Mouse (Mus musculus) limb, embryonic 13.5 days (tissue): ENCODE results near the gene C330021F23Rik. TPM values are rescaled to one million over a fixed set of nuclear protein-coding genes. Genes with fewer than 3 reads are reported as not detected.
A peak's percentile ranks its signal among the peaks of the same experiment; 100 is the strongest.

ENCODE experiments used
- ATAC-seq: fragments of 200-750 bp; cut with Nextera tagmentation; 2 replicates; pipeline ENCODE4 v1.8.0; 2017; ENCODE audit warnings: low read depth, moderate number of reproducible peaks, moderate TSS enrichment; ENCODE audit not compliant: low FRiP score
- H3K27ac ChIP-seq: fragments of 300-500 bp; sonication (generic); 2 replicates; pipeline ENCODE4 v1.5.1; 2015; ENCODE audit warnings: inconsistent platforms, mild to moderate bottlenecking, moderate library complexity
- H3K27me3 ChIP-seq: fragments of 300-500 bp; sonication (generic); 2 replicates; pipeline ENCODE4 v1.6.1; 2015; ENCODE audit warnings: mild to moderate bottlenecking, inconsistent platforms
- H3K36me3 ChIP-seq: fragments of 300-500 bp; sonication (generic); 2 replicates; pipeline ENCODE4 v1.6.1; 2015; ENCODE audit warnings: inconsistent platforms, mild to moderate bottlenecking, moderate library complexity
- H3K4me1 ChIP-seq: fragments of 300-500 bp; sonication (generic); 2 replicates; pipeline ENCODE4 v1.6.1; 2015; ENCODE audit warnings: inconsistent platforms
- H3K4me2 ChIP-seq: fragments of 300-500 bp; sonication (generic); replicated peaks from 2 replicates; pipeline ENCODE4 v1.6.1; 2015; ENCODE audit warnings: inconsistent platforms, mild to moderate bottlenecking, moderate library complexity
- H3K4me3 ChIP-seq: fragments of 300-500 bp; sonication (generic); 2 replicates; pipeline ENCODE4 v1.5.1; 2015; ENCODE audit warnings: moderate library complexity, mild to moderate bottlenecking, inconsistent platforms
- H3K9ac ChIP-seq: fragments of 300-500 bp; sonication (generic); 2 replicates; pipeline ENCODE4 v1.6.1; 2015; ENCODE audit warnings: mild to moderate bottlenecking, inconsistent platforms
- H3K9me3 ChIP-seq: fragments of 300-500 bp; sonication (generic); 2 replicates; pipeline ENCODE4 v1.6.1; 2016; ENCODE audit warnings: inconsistent platforms
- WGBS: fragments of 180-500 bp; shearing (Covaris S2); methylation state at CpG from one replicate; pipeline ENCODE4 v1.1.7; 2015; 5-methylcytosine and 5-hydroxymethylcytosine counted together
- polyA plus RNA-seq: library from polyadenylated mRNA; unstranded; fragments of >200 nt; fragmentation: Nextera tagmentation; extraction: Ambion mirVana; gene quantifications from 2 replicates; pipeline ENCODE4 v1.2.1, GENCODE M21; 2015

C330021F23Rik gene
- polyA plus RNA-seq, 1 experiment from 2014 or later: 0.65 TPM

DNA sequence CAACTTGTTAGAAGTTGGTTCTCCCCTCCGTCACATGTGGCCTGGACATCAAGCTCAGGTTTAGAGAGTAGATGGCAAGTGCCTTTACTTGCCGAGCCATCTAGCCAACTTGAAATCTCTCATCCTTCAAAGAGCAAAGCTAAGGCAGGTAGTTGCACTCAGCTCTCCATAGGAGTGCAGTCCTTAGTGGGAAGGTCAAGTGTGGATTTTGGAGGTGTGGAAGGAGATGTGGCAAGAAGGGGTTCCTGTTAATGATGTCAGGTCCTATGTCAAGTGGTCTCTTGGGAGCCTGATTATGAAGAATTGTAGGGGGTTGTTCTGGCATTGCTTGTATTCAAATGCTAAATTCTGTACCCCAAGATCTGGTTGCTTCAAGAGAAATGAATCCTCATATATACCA lies 26.7 kb downstream of the C330021F23Rik start:
- Histone ChIP-seq H3K9me3 (no peaks in the 10 kb centered on the region), H3K36me3 (peaks cover 5% of the 10 kb centered on the region; the same call in 1 of the 2 replicates)

DNA sequence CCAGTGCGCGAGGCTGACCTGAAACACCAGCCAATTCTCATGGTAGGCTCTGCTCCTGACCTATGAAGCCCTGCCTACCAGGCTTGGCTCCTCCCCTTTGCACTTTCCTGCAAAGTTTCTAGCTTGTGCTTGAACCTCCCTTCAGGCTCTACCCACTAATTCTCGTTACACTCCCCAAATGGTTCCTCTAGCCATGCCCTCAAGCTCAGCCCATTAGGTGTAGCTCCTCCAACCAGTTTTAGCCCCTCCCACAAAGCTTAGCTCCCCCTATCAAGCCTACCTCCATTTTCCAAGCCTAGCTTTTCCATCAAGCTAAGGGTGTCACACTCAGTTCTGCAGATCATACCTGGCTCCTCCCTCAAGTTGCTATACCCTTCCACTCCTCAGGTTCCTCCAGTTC lies 30.3 kb downstream of the C330021F23Rik start:
- no peak overlapping the region for H3K4me3 ChIP-seq
- WGBS: 73% methylated on average over 3 of the region's 3 CpGs
- H3K27ac ChIP-seq: no peak overlapping the region
- H3K36me3 ChIP-seq: peaks cover 30% of the 10 kb centered on the region
- H3K9ac ChIP-seq: no peak overlapping the region
- no peaks in the 10 kb centered on the region for H3K9me3 ChIP-seq
- H3K4me2 ChIP-seq: no peak overlapping the region
- no peaks in the 10 kb centered on the region for H3K27me3 ChIP-seq
- H3K4me1 ChIP-seq: no peaks in the 10 kb centered on the region
- 0 out of 2 replicates have a peak, but pooled peaks have one; percentile 9 for ATAC-seq

More for the DNA sequence above, 26.7 kb downstream of the C330021F23Rik start:
- Histone ChIP-seq H3K4me3 (no peak overlapping the region), H3K4me1 (no peaks in the 10 kb centered on the region), H3K27me3 (no peaks in the 10 kb centered on the region), H3K9ac (no peak overlapping the region), H3K4me2 (no peak overlapping the region), H3K27ac (no peak overlapping the region)
- WGBS: 87% methylated on average over 2 of the region's 2 CpGs
- no peak for ATAC-seq

DNA sequence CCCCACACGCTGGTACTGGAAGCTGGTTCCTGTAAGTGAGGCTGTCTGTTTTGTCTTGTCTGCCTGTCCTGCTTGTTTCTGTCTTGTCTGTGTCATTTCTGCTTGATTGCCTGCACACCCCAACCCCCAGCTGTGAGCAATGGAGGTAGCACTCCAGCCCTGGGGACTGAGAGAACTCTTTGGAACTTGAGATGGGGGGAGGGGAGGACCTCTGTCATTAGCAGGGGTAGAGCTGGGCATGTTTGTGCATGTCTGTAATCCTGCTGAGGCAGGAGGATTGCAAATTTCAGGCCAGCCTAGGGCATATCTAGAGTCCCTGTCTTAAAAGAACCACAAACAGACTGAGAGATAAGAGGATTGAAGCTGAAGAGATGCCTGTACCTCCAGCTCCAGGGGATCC lies 31.4 kb downstream of the C330021F23Rik start:
- peaks cover 42% of the 10 kb centered on the region for H3K36me3 ChIP-seq
- no peak overlapping the region for H3K4me3 ChIP-seq
- H3K27me3 ChIP-seq: no peaks in the 10 kb centered on the region
- H3K27ac ChIP-seq: no peak overlapping the region
- H3K4me1 ChIP-seq: no peaks in the 10 kb centered on the region
- 65% methylated on average over 1 of the region's 1 CpGs for WGBS
- H3K4me2 ChIP-seq: no peak overlapping the region
- no peak overlapping the region for H3K9ac ChIP-seq
- ATAC-seq: no peak
- no peaks in the 10 kb centered on the region for H3K9me3 ChIP-seq

DNA sequence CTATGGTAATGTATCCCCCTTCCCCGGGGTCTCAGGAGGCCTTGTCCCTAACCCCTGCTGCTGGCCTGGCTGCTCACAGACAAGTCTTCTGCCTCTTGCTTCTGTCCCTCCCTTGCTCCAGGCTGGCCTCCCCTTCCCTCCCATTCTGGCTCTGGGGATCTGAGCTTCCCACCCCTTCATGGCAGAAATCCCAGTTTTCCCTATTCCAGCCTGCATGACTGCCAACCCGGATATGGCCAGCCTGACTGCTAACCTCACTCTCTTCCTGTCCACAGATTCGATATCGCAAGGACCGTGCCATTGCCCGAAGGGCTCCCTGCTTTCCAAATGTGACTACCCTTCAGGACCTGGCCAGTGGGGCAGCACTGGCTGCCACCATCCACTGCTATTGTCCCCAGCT lies 32.6 kb downstream of the C330021F23Rik start:
- H3K27me3 ChIP-seq: no peaks in the 10 kb centered on the region
- H3K36me3 ChIP-seq: peaks cover 51% of the 10 kb centered on the region
- no peak for ATAC-seq
- H3K4me3 ChIP-seq: no peak overlapping the region
- WGBS: 87% methylated on average over 6 of the region's 6 CpGs
- no peak overlapping the region for H3K9ac ChIP-seq
- no peaks in the 10 kb centered on the region for H3K9me3 ChIP-seq
- no peak overlapping the region for H3K4me2 ChIP-seq
- H3K4me1 ChIP-seq: no peaks in the 10 kb centered on the region
- no peak overlapping the region for H3K27ac ChIP-seq

DNA sequence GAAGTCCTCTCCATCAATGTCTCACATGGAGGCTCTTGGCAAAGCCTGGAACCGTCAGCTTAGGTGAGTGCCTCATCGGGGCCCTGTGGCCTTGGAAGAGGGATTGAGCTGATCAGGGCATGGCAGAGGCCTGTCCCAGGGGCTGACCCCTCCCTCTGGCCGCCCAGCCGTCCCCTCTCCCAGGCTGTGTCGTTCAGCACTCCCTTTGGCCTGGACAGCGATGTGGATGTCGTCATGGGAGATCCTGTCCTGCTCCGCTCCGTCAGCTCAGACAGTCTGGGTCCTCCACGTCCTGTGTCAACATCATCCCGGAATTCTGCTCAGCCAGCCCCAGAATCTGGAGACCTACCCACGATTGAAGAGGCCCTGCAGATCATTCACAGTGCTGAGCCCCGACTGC lies 35.6 kb downstream of the C330021F23Rik start:
- Histone ChIP-seq H3K4me3 (no peak overlapping the region), H3K4me2 (no peak overlapping the region), H3K4me1 (no peaks in the 10 kb centered on the region), H3K27me3 (no peaks in the 10 kb centered on the region), H3K9ac (no peak overlapping the region), H3K36me3 (peaks cover 65% of the 10 kb centered on the region), H3K9me3 (no peaks in the 10 kb centered on the region), H3K27ac (no peak overlapping the region)
- no peak for ATAC-seq
- WGBS: 74% methylated on average over 13 of the region's 13 CpGs

DNA sequence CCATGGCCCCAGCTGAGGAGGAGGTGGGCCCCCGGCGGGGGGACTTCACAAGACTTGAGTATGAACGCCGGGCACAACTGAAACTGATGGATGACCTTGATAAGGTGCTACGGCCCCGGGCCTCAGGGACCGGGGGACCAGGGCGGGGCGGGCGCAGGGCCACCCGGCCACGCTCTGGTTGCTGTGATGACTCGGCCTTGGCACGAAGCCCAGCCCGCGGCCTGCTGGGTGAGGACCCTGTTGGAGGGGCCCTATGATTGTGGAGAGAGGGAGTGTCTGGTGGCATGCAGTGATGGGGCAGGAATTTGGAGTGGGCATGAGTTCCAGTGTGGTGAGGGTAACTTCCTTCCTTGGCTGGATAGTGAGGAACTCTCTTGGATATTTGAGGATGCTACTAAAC lies 38.8 kb downstream of the C330021F23Rik start:
- 85% methylated on average over 16 of the region's 16 CpGs for WGBS
- Histone ChIP-seq H3K4me3 (no peak overlapping the region), H3K9me3 (no peaks in the 10 kb centered on the region), H3K27me3 (no peaks in the 10 kb centered on the region), H3K4me1 (no peaks in the 10 kb centered on the region), H3K36me3 (peaks cover 83% of the 10 kb centered on the region), H3K4me2 (no peak overlapping the region), H3K27ac (no peak overlapping the region), H3K9ac (no peak overlapping the region)
- no peak for ATAC-seq

DNA sequence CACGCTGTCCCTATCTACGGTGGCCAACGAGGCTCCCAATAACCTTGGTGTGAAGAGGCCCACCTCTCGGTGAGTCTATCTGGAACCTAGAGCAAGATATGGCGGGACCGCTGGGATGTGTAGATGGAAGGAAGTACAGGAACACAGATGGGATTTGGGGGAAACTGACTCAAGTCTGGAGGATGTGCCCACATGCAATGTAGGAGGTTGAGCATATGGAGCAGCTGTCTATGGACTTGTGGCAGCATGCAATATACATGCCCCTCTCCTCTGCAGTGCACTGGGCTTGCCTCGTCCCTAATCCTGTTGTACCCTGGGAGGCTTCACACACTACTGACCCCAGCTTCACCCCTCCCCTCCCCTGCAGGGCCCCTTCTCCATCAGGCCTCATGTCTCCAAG lies 40.0 kb downstream of the C330021F23Rik start:
- no peak overlapping the region for H3K4me2 ChIP-seq
- no peak overlapping the region for H3K4me3 ChIP-seq
- no peaks in the 10 kb centered on the region for H3K4me1 ChIP-seq
- peaks cover 85% of the 10 kb centered on the region for H3K36me3 ChIP-seq
- 91% methylated on average over 7 of the region's 7 CpGs for WGBS
- no peaks in the 10 kb centered on the region for H3K9me3 ChIP-seq
- H3K27ac ChIP-seq: no peak overlapping the region
- no peak overlapping the region for H3K9ac ChIP-seq
- ATAC-seq: no peak
- no peaks in the 10 kb centered on the region for H3K27me3 ChIP-seq

DNA sequence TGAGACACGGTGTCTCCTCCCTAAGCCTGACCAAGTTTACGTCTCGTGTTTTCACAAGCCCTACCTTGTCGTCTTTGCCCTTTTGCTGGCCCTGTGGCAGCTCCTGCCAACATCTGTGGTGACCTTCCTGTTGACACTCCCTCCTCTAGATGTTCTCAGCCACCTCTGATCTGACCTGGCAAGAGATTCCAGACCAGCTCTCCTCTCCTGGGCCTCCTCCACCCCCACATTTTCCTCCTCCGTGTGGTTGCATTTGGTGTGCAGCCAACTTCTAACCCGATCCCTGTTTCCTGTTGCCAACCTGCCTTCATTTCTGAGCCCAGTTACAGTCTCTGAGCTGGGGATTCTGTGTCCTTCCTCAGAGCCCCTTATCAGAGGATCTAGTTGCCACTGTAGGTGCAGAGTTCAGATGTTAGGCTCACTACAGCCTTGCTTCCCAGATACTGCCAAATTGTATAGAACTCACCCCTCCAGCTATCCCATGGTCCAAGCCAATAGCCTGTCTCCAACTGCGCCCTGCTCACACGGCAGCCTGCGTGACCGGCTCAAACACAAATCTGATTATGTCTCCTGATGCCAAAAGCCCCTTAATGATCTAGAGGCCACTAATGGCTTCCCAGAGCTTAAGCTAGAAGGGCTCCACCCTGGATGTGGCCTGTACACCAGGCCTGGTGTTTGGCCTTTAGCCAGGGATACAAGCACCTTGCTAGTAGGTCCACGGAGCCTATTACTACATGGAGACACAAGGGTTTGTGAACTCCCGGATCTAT lies 41.4 kb downstream of the C330021F23Rik start:
- no peak for ATAC-seq
- no peaks in the 10 kb centered on the region for H3K4me1 ChIP-seq
- no peaks in the 10 kb centered on the region for H3K27me3 ChIP-seq
- H3K36me3 ChIP-seq: peaks cover 86% of the 10 kb centered on the region
- H3K9ac ChIP-seq: no peak overlapping the region
- 86% methylated on average over 12 of the region's 12 CpGs for WGBS
- H3K4me2 ChIP-seq: no peak overlapping the region
- 0 out of 2 replicates have a peak overlapping the region, but pooled peaks have one; percentile 15 for H3K27ac ChIP-seq
- no peaks in the 10 kb centered on the region for H3K9me3 ChIP-seq
- no peak overlapping the region for H3K4me3 ChIP-seq

DNA sequence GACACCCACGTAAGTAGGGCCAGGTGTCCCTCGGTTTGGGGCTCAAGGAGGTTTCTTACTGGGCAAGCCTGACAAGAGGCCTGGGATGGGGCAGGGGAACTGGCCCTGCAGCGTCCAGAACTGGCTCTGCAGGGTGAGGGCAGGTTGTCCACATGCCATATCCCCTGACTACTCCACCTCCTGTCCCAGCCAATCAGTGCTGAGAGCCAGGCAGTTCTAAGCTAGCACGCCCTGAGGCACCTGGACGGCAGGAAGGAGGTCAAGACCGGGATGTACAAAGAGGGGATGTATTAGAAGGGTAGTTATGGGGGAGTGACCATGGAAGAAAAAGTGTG lies 42.0 kb downstream of the C330021F23Rik start:
- Histone ChIP-seq H3K4me1 (no peaks in the 10 kb centered on the region), H3K27ac (no peak overlapping the region), H3K4me2 (no peak overlapping the region), H3K27me3 (no peaks in the 10 kb centered on the region), H3K4me3 (no peak overlapping the region), H3K36me3 (peaks cover 86% of the 10 kb centered on the region), H3K9ac (no peak overlapping the region), H3K9me3 (no peaks in the 10 kb centered on the region)
- 87% methylated on average over 6 of the region's 6 CpGs for WGBS
- no peak for ATAC-seq

DNA sequence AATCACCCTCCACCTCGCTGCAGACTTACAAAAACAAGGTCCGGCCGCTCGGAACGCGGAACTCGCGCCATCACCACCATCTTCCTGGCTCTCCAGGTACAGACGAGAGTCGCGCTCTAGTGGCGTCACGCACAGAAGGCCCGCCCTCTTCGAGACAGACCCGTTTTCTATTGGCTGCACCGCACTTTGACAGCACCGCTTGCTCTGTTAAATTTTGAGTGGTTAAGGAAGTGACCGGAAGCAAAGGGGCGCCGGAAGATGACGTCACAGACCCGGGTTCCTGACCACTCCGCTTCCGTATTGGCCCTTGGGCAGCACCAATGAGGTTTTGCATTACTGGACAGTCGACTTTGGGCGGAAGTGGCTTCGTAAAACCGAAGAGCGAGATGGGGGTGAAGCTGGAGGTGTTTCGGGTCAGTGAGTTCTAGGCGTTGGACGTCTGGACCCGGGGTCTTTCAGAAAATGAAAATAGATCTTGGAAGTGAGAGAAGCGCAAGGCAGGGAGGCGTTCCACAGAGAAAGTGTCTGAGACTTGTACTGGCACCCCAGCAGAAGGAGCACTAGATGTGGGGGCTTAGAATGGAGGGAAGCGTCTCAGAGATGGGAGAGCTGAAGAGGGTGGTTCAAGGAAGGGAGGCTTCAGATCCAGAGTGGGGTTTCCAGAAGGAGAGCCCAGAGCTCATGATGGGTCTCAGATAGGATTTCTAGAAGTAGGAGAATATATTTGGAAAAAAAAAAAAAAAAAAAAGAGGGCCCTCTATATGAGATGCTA lies 53.6 kb downstream of the C330021F23Rik start, which contains the start of the genes Xab2 and Pet100:
Gene Xab2, minus strand, starts transcription at position 118 of the 772 bp plus-strand sequence.
Gene Pet100, plus strand, starts transcription at position 350 of the 772 bp plus-strand sequence.
- peak within 1 kb of the TSS; percentile 92 for H3K4me3 ChIP-seq
- no peaks in the 10 kb centered on the region for H3K27me3 ChIP-seq
- no peak within 1 kb of the TSS for H3K27ac ChIP-seq
- H3K4me2 ChIP-seq: peak within 1 kb of the TSS; percentile 82
- ATAC-seq: peak; percentile 99
- H3K9me3 ChIP-seq: no peaks in the 10 kb centered on the region
- under 1% methylated on average over 37 of the region's 37 CpGs for WGBS
- H3K36me3 ChIP-seq: peaks cover 30% of the 10 kb centered on the region
- H3K4me1 ChIP-seq: peaks cover 18% of the 10 kb centered on the region
- peak within 1 kb of the TSS; percentile 80 for H3K9ac ChIP-seq

DNA sequence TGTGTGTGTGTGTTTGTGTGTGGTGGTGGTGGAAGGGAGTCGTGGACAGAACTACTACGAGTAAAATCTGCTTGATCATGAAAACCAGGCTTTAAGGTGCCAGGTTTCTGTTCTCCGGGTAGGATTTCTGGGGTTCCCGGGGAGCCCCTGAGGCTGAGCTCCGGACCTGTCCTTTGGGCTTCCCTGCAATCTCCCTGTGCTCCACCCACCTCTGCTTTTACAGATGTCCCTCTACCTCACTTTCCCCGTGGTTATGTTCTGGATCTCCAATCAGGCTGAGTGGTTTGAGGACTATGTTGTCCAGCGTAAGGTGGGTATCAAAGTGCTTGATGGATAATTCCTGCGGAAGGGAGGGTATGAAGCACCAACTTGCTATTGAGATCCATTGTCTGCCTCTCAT lies 54.3 kb downstream of the C330021F23Rik start:
- H3K9ac ChIP-seq: peak overlapping the region; percentile 78
- H3K9me3 ChIP-seq: no peaks in the 10 kb centered on the region
- H3K36me3 ChIP-seq: peaks cover 24% of the 10 kb centered on the region
- H3K4me1 ChIP-seq: peaks cover 18% of the 10 kb centered on the region
- no peaks in the 10 kb centered on the region for H3K27me3 ChIP-seq
- peak overlapping the region; percentile 92 for H3K4me3 ChIP-seq
- H3K4me2 ChIP-seq: peak overlapping the region; percentile 79
- no peak for ATAC-seq
- no peak overlapping the region for H3K27ac ChIP-seq
- 69% methylated on average over 8 of the region's 8 CpGs for WGBS

DNA sequence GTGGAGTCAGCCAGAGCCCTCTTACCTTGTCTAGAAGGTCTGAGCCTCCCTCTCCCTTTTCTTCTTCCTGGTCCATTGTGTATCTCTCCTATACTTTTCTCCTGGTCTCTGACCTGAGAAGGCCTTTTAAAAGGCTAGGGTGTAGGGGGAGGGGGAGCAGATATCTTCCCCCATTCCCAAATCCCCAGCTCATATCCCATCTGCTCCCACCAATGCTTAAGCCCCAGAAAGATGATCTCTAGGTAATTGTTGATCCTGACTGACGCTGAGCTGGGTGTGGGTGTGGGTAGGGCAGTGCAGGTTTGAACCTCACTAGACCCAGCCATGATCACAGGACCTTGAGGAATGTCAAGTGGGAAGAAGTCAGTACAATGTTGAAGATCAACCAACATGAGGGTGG lies 57.7 kb downstream of the C330021F23Rik start, which contains the start of gene Pcp2:
Gene Pcp2, minus strand, starts transcription at position 101 of the 400 bp plus-strand sequence.
- H3K4me3 ChIP-seq: no peak within 1 kb of the TSS
- H3K27me3 ChIP-seq: peaks cover 18% of the 10 kb centered on the region
- peaks cover 4% of the 10 kb centered on the region for H3K36me3 ChIP-seq
- H3K4me2 ChIP-seq: no peak within 1 kb of the TSS
- H3K4me1 ChIP-seq: peaks cover 7% of the 10 kb centered on the region
- WGBS: 69% methylated on average over 1 of the region's 1 CpGs
- no peak within 1 kb of the TSS for H3K27ac ChIP-seq
- H3K9me3 ChIP-seq: no peaks in the 10 kb centered on the region
- H3K9ac ChIP-seq: no peak within 1 kb of the TSS
- no peak for ATAC-seq
